ENCODE assay signal across 18 mouse cellular contexts in genomic region chr14:49283784-49284655, GRCm38 (mm10). TPM values are rescaled to one million over a fixed set of nuclear protein-coding genes. Genes with fewer than 3 reads are reported as not detected.
A peak's percentile ranks its signal among the peaks of the same experiment; 100 is the strongest.
DNase-seq lines count a peak whose midpoint lies in the region; ATAC-seq lines count a peak whose summit lies in the region.
"Had no signal": no experiment of that assay in that cellular context is flagged by ENCODE, and none has a peak within 500 bp of the region (broad histone marks: within the 10 kb centered on the region; RNA-seq: fewer than 3 reads in every experiment).

No protein-coding gene starts in this region.

- DNase-seq in kidney, adult 8-10 months, result peak; percentile 7 to 24
- no peak for DNase-seq in kidney, postnatal 25 days
- peak; percentile 27 for DNase-seq in R1 (ENCODE audit: low read depth, low spot score)
- peak; percentile 14 for DNase-seq in right cerebral cortex, postnatal 14 days
- no peak for DNase-seq in lung, adult 18-20 months
- DNase-seq: adrenal gland, adult 2 months; cerebellum, adult 8-10 months had no signal

- no peak overlapping the region for H3K4me3 ChIP-seq in intestine, embryonic 15.5 days (replicated peaks)
- H3K4me3 ChIP-seq: forebrain, embryonic 12.5 days; midbrain, embryonic 12.5 days; neural tube, embryonic 12.5 days had no signal

- 75% methylated on average over 7 of the region's 7 CpGs for WGBS in intestine, embryonic 15.5 days

- no peaks in the 10 kb centered on the region for H3K27me3 ChIP-seq in intestine, embryonic 15.5 days (replicated peaks)
- H3K27me3 ChIP-seq: forebrain, embryonic 12.5 days; midbrain, embryonic 12.5 days; neural tube, embryonic 12.5 days had no signal

- ATAC-seq in intestine, embryonic 15.5 days, result peak; percentile 91
- no peak for ATAC-seq in inflammation-experienced regulatory T-cells, adult 6 months
- ATAC-seq: hindbrain, postnatal 0 days had no signal

- no peaks in the 10 kb centered on the region for H3K4me1 ChIP-seq in intestine, embryonic 15.5 days (replicated peaks)
- H3K4me1 ChIP-seq: forebrain, embryonic 12.5 days; midbrain, embryonic 12.5 days; neural tube, embryonic 12.5 days had no signal

- H3K9ac ChIP-seq in intestine, embryonic 15.5 days, result no peak overlapping the region
- H3K9ac ChIP-seq: forebrain, embryonic 12.5 days; liver, embryonic 14.5 days; midbrain, embryonic 12.5 days; neural tube, embryonic 12.5 days had no signal

- H3K27ac ChIP-seq in intestine, embryonic 15.5 days, result no peak overlapping the region; the same call in 1 of the 2 replicates
- H3K27ac ChIP-seq: forebrain, embryonic 12.5 days; hindbrain, postnatal 0 days; liver, embryonic 14.5 days; midbrain, embryonic 12.5 days; neural tube, embryonic 12.5 days; stomach, postnatal 0 days had no signal

- no peaks in the 10 kb centered on the region for H3K36me3 ChIP-seq in intestine, embryonic 15.5 days
- H3K36me3 ChIP-seq: forebrain, embryonic 12.5 days; midbrain, embryonic 12.5 days; neural tube, embryonic 12.5 days had no signal

- H3K4me2 ChIP-seq in intestine, embryonic 15.5 days (replicated peaks), result no peak overlapping the region
- H3K4me2 ChIP-seq: forebrain, embryonic 12.5 days; midbrain, embryonic 12.5 days; neural tube, embryonic 12.5 days had no signal

- no peaks in the 10 kb centered on the region; the same call in 1 of the 2 replicates for H3K9me3 ChIP-seq in intestine, embryonic 15.5 days
- H3K9me3 ChIP-seq: forebrain, embryonic 12.5 days; midbrain, embryonic 12.5 days; neural tube, embryonic 12.5 days had no signal

RNA-seq across cellular contexts. Expression of gene ccdc198, which starts 38.7 kb away (rescaled TPM):
- 92.0 and 94.3 TPM in 2 replicates for polyA plus RNA-seq in intestine, embryonic 15.5 days (2015; fragmentation: Nextera tagmentation; extraction: Ambion mirVana)
- under 1 TPM in 1 of 3 experiments, not detected in 2; 0.31 TPM for polyA plus RNA-seq in inflammation-experienced regulatory T-cells, adult 6 months (2017; shearing (Covaris generic))
- polyA plus RNA-seq: adrenal gland, adult 2 months; C2C12; cortical plate, adult 2 months; limb, embryonic 14.5 days had no signal

Comparison
In these comparisons a context has a peak if more than half of its experiments do, and no peak if none do; other contexts are left out.
1. DNase-seq: peak in kidney, adult 8-10 months (2 of 2), R1 (single experiment) and right cerebral cortex, postnatal 14 days (single experiment); none in kidney, postnatal 25 days (0 of 2) and lung, adult 18-20 months (0 of 2).
2. RNA of gene ccdc198, which starts 38.7 kb away (polyA plus RNA-seq): 92.0 to 94.3 TPM in intestine, embryonic 15.5 days; 0.31 TPM in inflammation-experienced regulatory T-cells, adult 6 months; every median in the first group is over 10 times any median in the second.